Mouse (Mus musculus): ENCODE results near the gene Tysnd1.

Gene Tysnd1

DNA sequence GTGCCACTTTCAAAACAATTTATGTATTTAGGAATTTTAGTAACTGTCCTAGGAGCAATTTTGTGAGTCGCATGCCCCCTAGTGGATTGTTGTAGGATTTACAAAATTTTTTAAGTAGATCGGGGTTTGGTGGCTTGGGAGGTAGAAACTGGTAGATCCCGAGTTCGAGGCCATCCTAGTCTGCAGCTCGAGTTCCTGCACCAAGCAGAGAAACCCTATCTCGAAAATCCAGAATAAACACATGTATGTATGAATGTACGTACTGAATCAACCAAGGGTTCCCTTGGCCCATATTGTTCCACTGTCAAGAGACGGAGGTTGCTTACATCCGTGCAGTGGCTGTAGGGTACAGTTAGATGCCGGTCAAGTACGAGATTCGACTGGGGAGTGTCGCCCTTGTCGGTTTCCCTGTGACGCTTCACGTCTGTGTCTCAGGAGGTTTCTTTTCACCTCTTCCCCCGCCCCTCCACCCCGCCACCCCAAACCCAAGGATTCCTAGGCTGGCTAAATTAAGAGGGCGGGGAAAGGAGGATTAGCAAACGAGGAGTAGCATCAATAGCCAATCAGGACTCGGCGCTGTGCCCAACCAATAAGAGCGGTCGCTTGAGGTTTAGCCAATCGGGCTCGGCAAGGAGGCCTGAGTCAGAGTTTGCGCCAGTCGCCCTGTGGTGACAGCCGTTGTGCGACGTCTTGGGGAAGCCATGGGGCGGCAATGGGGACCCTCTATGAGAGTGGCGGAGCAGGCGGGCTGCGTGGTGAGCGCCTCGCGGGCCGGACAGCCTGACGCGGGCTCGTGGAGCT, at the start of gene Tysnd1:
Tysnd1 (plus strand) TSS at position 645 of the 801 bp plus-strand sequence.
- DNase-seq (ENCODE audit: low read depth) = peak; percentile 92

DNA sequence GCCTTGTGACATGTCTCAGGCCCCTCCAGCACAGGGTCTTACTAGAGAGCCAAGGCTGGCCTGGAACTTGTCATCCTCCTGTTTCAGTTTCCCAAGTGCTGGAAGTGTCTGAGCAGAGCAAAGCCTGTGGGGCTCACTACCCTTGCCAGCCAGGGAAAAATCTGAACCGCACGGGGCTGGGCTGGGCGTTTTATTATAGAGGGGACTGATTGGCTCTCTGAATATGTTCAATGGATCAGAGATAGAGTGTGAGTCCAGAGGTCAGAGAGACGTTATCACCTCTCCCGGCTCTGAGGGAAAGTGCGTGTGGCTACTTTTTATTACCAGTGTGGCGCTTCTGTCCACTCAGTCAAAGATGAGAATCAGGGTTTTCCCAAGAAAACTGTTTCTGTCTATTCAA, 48.8 kb upstream of the Tysnd1 start:
- no peak for DNase-seq (ENCODE audit: low read depth)

DNA sequence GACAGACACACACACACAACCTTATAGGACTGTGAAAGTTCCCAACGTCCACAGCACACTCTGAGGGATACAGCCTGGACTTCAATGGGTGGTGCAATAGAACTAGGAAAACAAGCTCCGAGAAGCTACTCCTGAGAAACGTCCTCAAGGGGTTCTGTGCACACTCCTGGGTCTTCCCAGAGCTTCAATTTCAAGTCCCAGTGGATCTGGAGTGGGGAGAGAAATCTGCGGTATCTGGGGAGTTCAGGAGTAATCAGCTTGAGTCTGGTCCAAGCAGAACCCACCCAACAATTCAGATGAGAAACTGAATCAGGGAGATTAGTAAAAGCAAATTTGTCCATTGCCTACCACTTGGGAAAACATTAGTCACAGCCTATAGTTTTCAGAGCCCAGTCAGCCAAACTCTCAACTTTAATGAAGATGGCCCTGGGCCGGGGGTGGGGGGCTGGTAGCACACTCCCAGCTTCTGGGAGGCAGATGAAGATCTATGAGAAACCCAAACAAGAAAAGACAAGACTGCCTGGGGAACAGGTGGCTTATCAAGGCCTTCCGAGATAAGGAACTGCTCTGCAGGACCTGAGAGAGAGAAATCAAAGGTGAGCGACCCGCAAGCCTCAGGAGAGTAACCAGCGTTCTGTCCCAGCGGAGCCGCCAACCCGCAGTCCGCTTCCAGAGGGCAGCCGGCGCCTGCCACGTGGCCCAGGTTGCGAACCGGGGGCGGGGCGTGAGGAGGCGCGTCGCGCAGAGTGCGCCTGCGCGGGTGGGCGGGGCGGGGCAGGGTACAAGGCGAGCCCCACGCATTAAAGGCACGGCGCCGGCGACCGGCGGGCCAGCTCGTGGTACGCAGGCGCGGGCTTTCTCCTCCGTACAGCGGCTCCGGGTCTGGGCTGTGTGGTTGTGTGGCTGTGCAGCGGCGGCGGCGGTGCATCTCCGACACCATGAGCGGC, 47.3 kb upstream of the Tysnd1 start, which contains the start of gene Ppa1:
Ppa1 (plus strand) TSS at position 763 of the 947 bp plus-strand sequence.
- DNase-seq (ENCODE audit: low read depth) = peak; percentile 53

DNA sequence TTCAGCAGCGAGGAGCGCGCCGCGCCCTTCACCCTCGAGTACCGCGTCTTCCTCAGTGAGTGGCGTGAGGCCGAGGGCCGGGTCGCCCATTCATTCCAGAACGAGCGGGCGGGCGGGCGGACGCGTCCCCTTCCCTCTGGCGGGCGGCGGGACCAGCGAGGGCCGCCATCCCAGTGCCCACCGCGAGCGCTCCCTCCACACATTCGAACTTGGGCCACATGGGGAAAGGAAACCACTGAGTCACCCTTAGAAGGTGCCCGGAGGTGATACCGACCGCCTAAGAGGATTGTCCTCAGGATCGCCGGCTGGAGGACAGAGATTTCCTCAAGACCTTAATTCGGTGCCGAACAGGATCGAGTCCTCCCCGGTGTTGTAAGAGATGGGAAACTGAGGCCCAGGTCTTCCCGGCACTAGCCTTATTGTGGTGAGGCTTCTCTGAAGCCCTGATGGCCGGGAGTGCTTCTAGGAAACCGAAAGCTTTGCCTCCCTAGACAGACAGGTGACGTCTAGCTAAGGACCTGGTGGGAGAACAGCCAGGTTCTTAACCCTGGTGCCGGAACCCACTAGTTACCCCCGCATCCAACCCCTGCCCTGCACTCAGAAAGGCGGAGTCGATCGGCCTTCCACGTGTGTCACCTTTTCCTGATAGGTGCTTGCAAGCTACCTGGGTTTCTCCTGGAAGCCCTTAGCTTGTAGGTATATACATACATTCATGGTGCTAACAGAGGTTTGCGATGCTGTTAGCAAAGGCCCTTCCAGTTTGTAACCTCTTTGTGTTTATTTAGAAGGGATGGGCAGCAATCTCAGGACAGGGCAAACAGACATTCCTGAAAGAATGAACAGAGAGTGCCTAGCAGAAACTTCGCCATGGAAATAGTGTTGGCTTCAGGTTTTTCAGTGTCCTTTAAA, 46.3 kb upstream of the Tysnd1 start:
- no peak for DNase-seq (ENCODE audit: low read depth)

DNA sequence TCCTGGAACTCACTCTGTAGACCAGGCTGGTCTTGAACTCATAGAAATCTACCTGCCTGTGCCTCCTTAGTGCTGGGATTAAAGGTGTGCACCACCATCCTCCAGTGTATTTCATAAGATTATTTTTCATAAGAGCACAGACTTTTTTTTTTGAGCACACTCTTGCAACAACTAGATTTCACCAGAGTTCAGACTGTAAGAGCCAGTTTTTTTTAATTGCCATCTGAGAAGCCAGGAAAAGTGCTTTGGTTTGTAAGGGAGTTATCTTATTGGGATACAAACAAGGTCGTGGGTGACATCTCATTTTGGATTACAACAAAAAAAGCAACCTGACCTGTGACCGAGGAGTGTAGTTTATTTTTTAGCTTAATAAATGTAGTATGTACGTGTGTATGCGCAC, 41.2 kb upstream of the Tysnd1 start:
- DNase-seq (ENCODE audit: low read depth) = no peak

DNA sequence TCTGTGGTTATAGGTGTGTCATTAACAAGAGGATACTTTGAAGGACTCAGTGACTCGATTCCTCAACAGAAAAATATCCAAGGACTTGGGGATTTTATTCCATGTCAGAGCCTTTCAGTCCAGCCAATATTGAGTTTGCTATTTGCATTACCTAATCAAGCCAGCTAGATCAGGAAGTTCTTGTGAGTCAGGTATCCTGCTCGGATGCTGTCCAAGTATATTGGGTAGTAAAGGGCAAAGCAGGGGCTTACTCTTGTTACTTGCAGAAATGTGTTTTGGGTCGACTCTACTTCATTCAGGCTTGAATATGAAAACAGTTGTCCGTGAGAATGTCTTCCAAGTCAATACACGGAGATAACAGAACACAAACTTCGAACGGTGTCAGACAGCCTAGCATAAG, 40.6 kb upstream of the Tysnd1 start:
- DNase-seq (ENCODE audit: low read depth) = no peak

DNA sequence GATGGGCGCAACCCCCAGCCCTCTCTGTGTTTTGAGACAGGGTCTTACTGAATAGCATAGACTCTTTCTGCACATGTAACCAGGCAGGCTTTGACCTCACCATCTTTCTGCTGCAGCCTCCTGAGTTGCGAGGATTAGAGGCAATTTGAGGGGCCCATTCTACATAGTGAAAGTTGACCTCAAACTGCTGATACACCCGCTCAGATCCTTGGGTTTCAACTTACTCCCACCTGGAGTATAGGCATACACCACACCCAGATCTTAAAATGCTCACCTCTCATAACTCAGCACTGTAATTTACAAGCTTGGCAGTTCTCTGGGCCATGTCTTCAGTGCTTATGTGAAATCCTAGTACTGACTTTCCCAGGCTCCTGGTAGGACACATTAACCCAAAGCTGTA, 40.1 kb upstream of the Tysnd1 start:
- DNase-seq (ENCODE audit: low read depth) = no peak

DNA sequence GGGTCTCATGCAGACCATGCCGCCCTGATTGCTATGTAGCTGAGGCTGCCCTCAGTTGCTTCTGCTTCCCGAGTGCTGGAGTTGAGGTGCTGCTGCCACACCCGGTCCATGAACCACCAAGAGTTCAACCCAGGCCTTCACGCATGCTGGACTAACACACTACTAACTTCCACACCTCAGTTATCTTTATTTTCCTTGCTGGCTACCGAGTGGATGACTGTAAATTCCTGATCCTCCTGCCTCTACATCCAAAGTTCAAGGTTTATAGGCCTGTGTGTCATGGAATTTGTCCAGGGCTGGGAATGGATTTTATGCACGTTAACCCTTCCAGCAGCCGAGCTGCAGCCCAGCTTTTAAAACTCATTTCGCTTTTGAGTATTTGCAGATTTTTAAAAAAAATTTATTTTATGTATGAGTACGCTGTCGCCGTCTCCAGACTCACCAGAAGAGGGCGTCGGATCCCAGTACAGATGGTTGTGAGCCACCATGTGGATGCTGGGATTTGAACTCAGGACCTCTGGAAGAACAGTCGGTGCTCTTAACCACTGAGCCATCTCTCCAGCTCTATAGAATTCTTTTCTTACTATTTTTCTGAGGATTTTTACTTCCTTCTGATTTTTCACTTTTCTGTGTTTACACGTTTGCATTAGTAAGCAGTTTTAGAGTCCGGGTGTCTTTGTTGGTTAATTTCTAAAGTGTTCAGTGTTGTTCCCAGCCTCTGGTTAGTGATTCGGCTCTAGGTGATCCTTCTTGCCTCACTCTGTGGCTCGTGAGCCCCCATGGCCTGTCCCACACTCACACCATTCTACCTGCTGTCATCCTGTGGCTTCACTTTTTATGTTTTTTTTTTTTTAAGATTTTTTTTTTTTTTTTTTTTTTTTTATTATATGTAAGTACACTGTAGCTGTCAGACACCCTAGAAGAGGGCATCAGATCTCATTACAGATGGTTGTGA, 38.1 kb upstream of the Tysnd1 start:
- no peak for DNase-seq (ENCODE audit: low read depth)

DNA sequence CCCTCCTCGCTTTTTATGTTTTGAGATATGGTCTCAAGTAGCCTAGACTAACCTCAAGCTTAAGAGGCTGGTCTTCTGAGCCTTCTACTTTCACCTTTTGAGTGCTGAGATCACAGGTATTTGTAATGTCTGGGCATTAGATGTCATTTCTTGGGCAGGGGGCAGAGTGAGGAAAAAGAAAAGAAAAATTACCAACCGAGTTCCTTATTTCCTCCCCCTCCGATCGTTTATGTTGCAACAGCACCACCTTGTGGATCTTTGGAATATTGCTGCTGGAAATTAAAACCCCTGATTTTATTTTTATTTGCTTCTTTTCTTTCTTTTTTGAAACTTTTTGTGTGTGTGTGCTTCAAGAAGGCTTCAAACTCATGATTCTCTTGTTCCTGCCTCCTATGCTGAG, 37.3 kb upstream of the Tysnd1 start:
- no peak for DNase-seq (ENCODE audit: low read depth)

DNA sequence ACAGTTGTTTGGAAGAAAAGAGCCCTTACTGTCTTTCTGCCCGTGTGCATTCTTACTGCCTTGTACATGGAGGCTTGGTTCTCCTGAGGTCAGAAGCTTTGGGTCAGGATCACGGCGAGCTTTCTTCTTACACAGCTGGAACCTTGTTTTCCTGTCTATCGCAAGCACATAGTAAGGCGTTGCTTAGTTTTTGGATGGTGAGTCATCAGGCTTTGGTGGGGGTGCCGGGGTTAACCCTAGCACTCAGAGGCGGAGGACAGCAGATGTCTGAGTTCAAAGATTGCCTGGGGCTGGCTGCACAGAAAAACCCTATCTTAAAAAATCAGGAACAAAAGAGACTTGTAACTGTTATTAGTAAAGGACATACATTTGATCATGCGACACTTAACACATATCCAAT, 33.4 kb upstream of the Tysnd1 start:
- peak; percentile 52 for DNase-seq (ENCODE audit: low read depth)

DNA sequence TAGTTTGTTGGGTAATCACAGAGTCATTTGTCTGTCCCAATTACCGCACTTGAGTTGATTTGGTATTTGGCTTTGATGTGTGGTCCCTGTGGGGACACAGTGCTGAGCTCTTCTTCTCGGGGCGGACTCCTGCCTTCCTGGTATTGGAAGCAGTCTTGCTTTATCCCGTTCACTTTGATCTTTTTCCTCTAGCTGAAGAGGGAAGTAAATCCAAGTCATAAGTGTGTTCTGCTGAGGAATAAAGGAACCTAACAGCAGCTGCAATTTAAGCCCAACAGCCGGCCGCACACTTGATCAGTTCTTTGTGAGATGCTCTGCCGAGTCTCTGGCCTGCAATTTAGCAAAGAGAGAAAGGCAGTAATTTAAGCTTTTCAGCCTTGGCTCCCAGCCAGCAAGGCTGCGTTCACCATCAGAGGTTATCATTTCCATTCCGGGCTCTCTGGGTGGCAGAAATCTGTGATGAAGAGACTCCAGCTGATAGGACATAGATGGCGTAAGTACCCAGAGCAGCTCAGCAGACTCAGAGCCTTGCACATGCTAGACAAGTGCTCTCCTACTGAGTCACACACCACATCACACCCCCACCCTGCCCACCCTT, 32.8 kb upstream of the Tysnd1 start:
- no peak for DNase-seq (ENCODE audit: low read depth)

DNA sequence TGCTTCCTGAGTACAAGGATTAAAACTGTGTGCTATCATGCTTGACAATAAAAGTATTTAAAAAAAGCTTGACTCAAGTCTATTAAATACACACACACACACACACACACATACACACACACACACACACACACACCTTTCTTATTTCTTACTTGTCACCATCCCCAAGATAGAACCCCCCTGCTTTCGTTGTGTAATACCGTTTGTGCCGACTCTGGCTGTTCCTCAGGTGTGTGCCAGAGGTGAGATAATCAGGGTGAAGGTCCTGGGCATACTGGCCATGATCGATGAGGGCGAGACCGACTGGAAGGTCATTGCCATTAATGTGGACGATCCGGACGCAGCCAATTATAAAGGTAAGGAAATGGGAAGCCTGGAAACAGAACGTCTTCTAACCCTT, 30.2 kb upstream of the Tysnd1 start:
- DNase-seq (ENCODE audit: low read depth) = no peak

DNA sequence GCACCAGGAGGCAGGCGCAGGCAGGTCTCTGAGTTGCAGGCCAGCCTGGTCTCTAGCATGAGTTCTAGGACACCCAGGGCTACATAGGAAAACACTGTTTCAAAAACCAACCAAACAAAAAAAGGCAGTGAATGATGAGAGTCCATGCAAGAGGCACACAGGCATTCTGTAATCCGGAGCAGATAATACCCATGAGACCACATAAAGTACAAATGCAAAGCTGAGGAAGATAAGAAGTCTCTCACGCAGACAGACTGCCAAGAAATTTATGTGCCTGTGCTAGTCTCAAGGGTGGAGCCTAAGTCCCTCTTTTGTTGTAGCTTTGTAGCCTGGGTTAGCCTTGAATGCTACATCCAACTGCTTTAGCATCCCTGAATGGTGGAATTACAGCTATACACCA, 29.7 kb upstream of the Tysnd1 start:
- DNase-seq (ENCODE audit: low read depth) = no peak

DNA sequence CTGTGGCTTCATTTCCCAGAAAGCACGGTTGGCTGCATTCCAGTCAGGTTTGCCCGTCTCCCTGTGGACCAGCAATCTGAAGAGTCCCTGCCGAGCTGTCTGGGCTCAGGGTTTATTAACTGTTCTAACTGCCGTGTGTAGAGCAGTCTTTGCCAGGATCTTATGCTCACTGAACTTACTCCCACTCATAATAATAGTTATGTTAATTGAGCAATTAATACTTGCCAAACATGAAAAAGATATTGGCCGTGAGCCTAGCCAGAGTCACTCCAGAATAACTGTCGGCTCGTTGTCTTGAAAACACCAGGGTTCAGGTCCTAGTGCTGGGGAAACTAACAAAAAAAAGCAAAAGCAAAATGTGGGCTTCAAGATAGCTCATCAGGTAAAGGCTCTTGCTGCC, 26.0 kb upstream of the Tysnd1 start:
- DNase-seq (ENCODE audit: low read depth) = no peak

DNA sequence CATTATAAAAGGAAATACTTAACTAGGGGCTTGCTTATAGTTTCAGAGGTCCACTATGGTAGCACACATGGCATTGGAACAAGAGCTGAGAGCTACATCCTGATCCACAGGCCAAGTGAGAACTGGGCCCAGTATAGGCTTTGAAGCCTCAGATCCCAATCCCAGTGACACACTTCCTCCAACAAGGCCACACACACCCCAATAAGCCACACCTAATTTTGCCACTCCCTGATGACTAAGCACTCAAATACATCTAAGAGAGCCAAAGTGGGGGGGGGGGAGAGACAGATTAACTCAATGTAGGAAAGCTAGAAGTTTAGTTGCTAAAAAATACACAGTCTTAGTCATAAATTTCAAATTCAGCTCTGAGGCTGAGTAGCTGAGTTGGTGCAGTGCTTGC, 25.4 kb upstream of the Tysnd1 start:
- DNase-seq (ENCODE audit: low read depth) = no peak

DNA sequence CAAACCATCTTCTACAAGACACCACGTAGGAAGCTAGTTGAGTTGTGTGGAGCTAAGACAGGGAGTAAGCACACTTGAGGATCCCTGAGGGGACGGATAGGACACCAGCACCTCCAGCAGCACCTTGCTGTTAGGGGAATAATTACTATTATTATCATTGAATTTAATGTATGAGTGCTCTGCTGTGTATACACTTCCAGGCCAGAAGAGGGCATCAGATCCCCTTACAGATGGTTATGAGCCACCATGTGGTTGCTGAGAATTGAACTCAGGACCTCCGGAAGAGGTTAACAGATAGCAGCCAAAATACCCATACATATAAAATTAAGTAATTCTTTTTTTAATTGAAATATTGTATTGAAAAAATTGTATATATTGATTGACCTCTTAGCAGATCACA, 24.6 kb upstream of the Tysnd1 start:
- no peak for DNase-seq (ENCODE audit: low read depth)

DNA sequence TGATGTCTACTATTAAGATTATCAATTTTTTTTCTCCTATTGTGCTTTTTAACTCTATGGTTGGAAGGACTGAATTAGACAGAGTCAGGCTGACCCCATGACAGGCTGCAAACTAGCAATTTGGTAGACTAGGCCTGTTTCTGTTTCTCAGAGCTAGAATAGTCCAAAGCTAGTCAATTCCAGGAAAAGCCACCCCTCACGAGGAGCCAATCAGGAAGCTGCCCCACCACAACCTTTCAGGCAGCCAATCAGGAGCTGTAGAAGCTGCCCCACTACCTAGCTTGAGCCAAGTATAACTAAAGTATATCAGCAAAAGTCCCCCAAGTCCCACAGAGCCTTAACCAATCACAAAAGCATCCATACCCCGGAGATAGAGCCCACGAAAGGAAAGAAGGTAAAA, 19.4 kb upstream of the Tysnd1 start:
- DNase-seq (ENCODE audit: low read depth) = no peak

DNA sequence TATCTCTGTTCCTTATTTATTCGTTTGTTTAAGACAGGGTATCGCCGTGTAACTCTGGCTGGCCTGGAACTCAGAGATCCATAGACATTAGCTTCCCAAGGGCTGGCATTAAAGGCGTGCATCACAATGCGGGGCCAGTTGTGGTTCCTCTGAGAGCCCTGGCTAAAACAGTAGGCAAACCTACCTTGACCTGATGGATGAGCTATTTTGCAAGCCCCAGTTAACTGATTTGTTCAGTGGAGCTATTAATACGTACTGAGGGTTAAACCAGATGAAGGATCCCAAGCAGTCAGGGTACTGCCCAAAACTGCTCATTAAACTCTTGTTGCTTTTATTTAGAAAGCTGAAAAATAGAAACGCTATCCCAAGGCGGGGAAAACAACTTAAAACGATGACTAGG, 15.8 kb upstream of the Tysnd1 start:
- DNase-seq (ENCODE audit: low read depth) = no peak

DNA sequence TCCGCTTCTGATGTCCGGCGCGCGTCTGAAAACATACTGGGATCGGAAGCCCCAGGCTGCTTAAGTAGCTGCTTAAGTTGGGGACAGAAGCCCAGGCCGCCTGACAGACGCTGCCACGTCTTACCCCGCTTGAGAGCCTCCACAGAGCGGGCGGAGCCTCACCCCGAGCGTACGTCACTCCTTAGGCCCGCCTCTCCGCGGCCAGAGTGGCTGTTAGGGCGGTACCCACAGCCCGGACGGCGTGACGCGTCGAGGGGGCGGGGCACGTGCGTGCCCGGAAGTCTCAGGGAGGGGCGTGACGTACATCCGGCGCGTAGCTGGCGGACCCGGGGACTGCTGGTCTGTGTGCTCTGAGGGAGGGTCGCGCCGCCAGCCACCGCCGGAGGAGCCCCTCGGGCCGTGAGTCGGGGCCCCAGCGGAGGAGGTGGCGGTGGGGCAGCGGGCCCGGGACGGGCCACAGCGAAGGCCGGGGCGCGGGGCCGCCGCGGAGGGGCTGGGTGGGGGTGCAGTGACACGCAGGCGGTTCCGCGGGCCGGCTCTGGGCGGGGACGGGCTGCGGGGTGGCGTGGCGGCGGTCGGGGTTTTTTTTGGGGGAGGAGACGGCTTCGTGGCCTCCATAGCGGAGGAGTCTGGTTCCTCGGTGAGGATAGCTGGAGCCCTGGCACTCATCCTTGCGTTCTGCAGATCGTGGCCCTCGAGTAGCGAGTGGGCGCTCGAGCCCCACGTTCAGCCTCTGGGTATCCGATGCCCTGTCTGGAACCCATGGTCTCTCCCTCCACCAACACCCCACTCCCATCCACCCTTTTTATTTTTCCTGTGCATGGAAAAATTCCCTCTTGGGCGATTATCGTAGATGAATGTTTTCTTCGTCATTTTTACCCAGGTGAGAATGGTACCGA, 15.1 kb upstream of the Tysnd1 start, which contains the start of gene Sar1a:
Sar1a (plus strand) TSS at position 285 of the 899 bp plus-strand sequence.
- DNase-seq (ENCODE audit: low read depth) = peak; percentile 95
